Mouse (Mus musculus): Measurements from ENCODE around the gene Syngr1. TPM values are rescaled to one million over a fixed set of nuclear protein-coding genes. Genes with fewer than 3 reads are reported as not detected.
A peak's percentile ranks its signal among the peaks of the same experiment; 100 is the strongest.

Syngr1 gene
- polyA plus RNA-seq, 1 experiment from 2014 or later, result 16.0 TPM

- H3K9me3 ChIP-seq (ENCODE audit: control insufficient read depth, low read length), result no peaks in the 10 kb centered on the region
- H3K36me3 ChIP-seq (ENCODE audit: control insufficient read depth, insufficient read depth, low read length), result no peaks in the 10 kb centered on the region
- H3K4me1 ChIP-seq (ENCODE audit: control insufficient read depth, insufficient read depth, low read length), result peaks cover 29% of the 10 kb centered on the region
- no peak for ATAC-seq
- H3K27ac ChIP-seq (ENCODE audit: low read length), result no peak overlapping the region
- H3K4me2 ChIP-seq (ENCODE audit: low read depth, low read length), result no peak overlapping the region
- H3K9ac ChIP-seq (ENCODE audit: low read depth, low read length), result no peak overlapping the region
- no peak overlapping the region for H3K4me3 ChIP-seq (ENCODE audit: low read length)
- peaks cover 19% of the 10 kb centered on the region for H3K27me3 ChIP-seq (replicated peaks; ENCODE audit: control insufficient read depth, insufficient read depth, low read length)
- 93% methylated on average over 13 of the region's 13 CpGs for WGBS
Observed at GRCm38 (mm10) chr15:80094201-80094600, 3.1 kb downstream of the Syngr1 start.

GRCm38 (mm10) chr15:80095596-80095995 lies 4.5 kb downstream of the Syngr1 start:
- Histone ChIP-seq H3K9ac (ENCODE audit: low read depth, low read length) (no peak overlapping the region), H3K27me3 (replicated peaks; ENCODE audit: control insufficient read depth, insufficient read depth, low read length) (peaks cover 15% of the 10 kb centered on the region), H3K27ac (ENCODE audit: low read length) (no peak overlapping the region; the same call in 1 of the 2 replicates), H3K4me1 (ENCODE audit: control insufficient read depth, insufficient read depth, low read length) (peaks cover 28% of the 10 kb centered on the region), H3K36me3 (ENCODE audit: control insufficient read depth, insufficient read depth, low read length) (no peaks in the 10 kb centered on the region), H3K9me3 (ENCODE audit: control insufficient read depth, low read length) (no peaks in the 10 kb centered on the region), H3K4me2 (ENCODE audit: low read depth, low read length) (no peak overlapping the region), H3K4me3 (ENCODE audit: low read length) (no peak overlapping the region)
- peak; percentile 62 for ATAC-seq
- 55% methylated on average over 1 of the region's 1 CpGs for WGBS

- no peak overlapping the region; the same call in 1 of the 2 replicates for H3K27ac ChIP-seq (ENCODE audit: low read length)
Observed at GRCm38 (mm10) chr15:80096406-80096805, 5.3 kb downstream of the Syngr1 start.

GRCm38 (mm10) chr15:80096946-80097881 lies 6.1 kb downstream of the Syngr1 start:
- WGBS, result 24% methylated on average over 19 of the region's 20 CpGs
- peak overlapping the region; percentile 66 for H3K27ac ChIP-seq (ENCODE audit: low read length)
- peak overlapping the region; percentile 14; the same call in 1 of the 2 replicates for H3K4me2 ChIP-seq (ENCODE audit: low read depth, low read length)
- ATAC-seq, result peak; percentile 77
- peak overlapping the region; percentile 56 for H3K9ac ChIP-seq (ENCODE audit: low read depth, low read length)
- H3K4me1 ChIP-seq (ENCODE audit: control insufficient read depth, insufficient read depth, low read length), result peaks cover 25% of the 10 kb centered on the region
- H3K4me3 ChIP-seq (ENCODE audit: low read length), result no peak overlapping the region
- H3K27me3 ChIP-seq (replicated peaks; ENCODE audit: control insufficient read depth, insufficient read depth, low read length), result peaks cover 8% of the 10 kb centered on the region
- H3K36me3 ChIP-seq (ENCODE audit: control insufficient read depth, insufficient read depth, low read length), result no peaks in the 10 kb centered on the region
- no peaks in the 10 kb centered on the region for H3K9me3 ChIP-seq (ENCODE audit: control insufficient read depth, low read length)

More at GRCm38 (mm10) chr15:80096406-80096805, 5.3 kb downstream of the Syngr1 start:
- no peak overlapping the region for H3K4me3 ChIP-seq (ENCODE audit: low read length)
- H3K4me2 ChIP-seq (ENCODE audit: low read depth, low read length), result no peak overlapping the region
- H3K36me3 ChIP-seq (ENCODE audit: control insufficient read depth, insufficient read depth, low read length), result no peaks in the 10 kb centered on the region
- WGBS, result 78% methylated on average over 10 of the region's 10 CpGs
- peaks cover 13% of the 10 kb centered on the region for H3K27me3 ChIP-seq (replicated peaks; ENCODE audit: control insufficient read depth, insufficient read depth, low read length)
- H3K9ac ChIP-seq (ENCODE audit: low read depth, low read length), result 0 out of 2 replicates have a peak overlapping the region, but pooled peaks have one; percentile 16
- no peaks in the 10 kb centered on the region for H3K9me3 ChIP-seq (ENCODE audit: control insufficient read depth, low read length)
- H3K4me1 ChIP-seq (ENCODE audit: control insufficient read depth, insufficient read depth, low read length), result peaks cover 28% of the 10 kb centered on the region
- no peak for ATAC-seq

GRCm38 (mm10) chr15:80097999-80098461 lies 6.9 kb downstream of the Syngr1 start:
- Histone ChIP-seq H3K9me3 (ENCODE audit: control insufficient read depth, low read length) (no peaks in the 10 kb centered on the region), H3K4me3 (ENCODE audit: low read length) (no peak overlapping the region), H3K27me3 (replicated peaks; ENCODE audit: control insufficient read depth, insufficient read depth, low read length) (no peaks in the 10 kb centered on the region), H3K27ac (ENCODE audit: low read length) (no peak overlapping the region), H3K9ac (ENCODE audit: low read depth, low read length) (no peak overlapping the region), H3K4me2 (ENCODE audit: low read depth, low read length) (no peak overlapping the region; the same call in 1 of the 2 replicates), H3K4me1 (ENCODE audit: control insufficient read depth, insufficient read depth, low read length) (peaks cover 25% of the 10 kb centered on the region; the same call in 1 of the 2 replicates), H3K36me3 (ENCODE audit: control insufficient read depth, insufficient read depth, low read length) (no peaks in the 10 kb centered on the region)
- ATAC-seq, result peak; percentile 47
- WGBS, result 45% methylated on average over 8 of the region's 8 CpGs

- no peak for ATAC-seq
Observed at GRCm38 (mm10) chr15:80098809-80099208, 7.7 kb downstream of the Syngr1 start.

GRCm38 (mm10) chr15:80099477-80099876 lies 8.3 kb downstream of the Syngr1 start:
- Histone ChIP-seq H3K4me1 (ENCODE audit: control insufficient read depth, insufficient read depth, low read length) (peaks cover 25% of the 10 kb centered on the region; the same call in 1 of the 2 replicates), H3K4me2 (ENCODE audit: low read depth, low read length) (no peak overlapping the region), H3K4me3 (ENCODE audit: low read length) (no peak overlapping the region), H3K27me3 (replicated peaks; ENCODE audit: control insufficient read depth, insufficient read depth, low read length) (no peaks in the 10 kb centered on the region), H3K27ac (ENCODE audit: low read length) (no peak overlapping the region), H3K36me3 (ENCODE audit: control insufficient read depth, insufficient read depth, low read length) (no peaks in the 10 kb centered on the region), H3K9ac (ENCODE audit: low read depth, low read length) (no peak overlapping the region), H3K9me3 (ENCODE audit: control insufficient read depth, low read length) (no peaks in the 10 kb centered on the region)
- ATAC-seq, result no peak
- WGBS, result 66% methylated on average over 3 of the region's 3 CpGs

More at GRCm38 (mm10) chr15:80098809-80099208, 7.7 kb downstream of the Syngr1 start:
- 42% methylated on average over 9 of the region's 9 CpGs for WGBS
- Histone ChIP-seq H3K36me3 (ENCODE audit: control insufficient read depth, insufficient read depth, low read length) (no peaks in the 10 kb centered on the region), H3K4me1 (ENCODE audit: control insufficient read depth, insufficient read depth, low read length) (peaks cover 25% of the 10 kb centered on the region; the same call in 1 of the 2 replicates), H3K9me3 (ENCODE audit: control insufficient read depth, low read length) (no peaks in the 10 kb centered on the region), H3K4me3 (ENCODE audit: low read length) (no peak overlapping the region), H3K4me2 (ENCODE audit: low read depth, low read length) (no peak overlapping the region), H3K27ac (ENCODE audit: low read length) (no peak overlapping the region), H3K9ac (ENCODE audit: low read depth, low read length) (peak overlapping the region; percentile 4; the same call in 1 of the 2 replicates), H3K27me3 (replicated peaks; ENCODE audit: control insufficient read depth, insufficient read depth, low read length) (no peaks in the 10 kb centered on the region)

- peaks cover 30% of the 10 kb centered on the region; the same call in 1 of the 2 replicates for H3K4me1 ChIP-seq (ENCODE audit: control insufficient read depth, insufficient read depth, low read length)
- no peak overlapping the region for H3K27ac ChIP-seq (ENCODE audit: low read length)
- H3K4me3 ChIP-seq (ENCODE audit: low read length), result no peak overlapping the region
- ATAC-seq, result no peak
- H3K4me2 ChIP-seq (ENCODE audit: low read depth, low read length), result no peak overlapping the region
- H3K36me3 ChIP-seq (ENCODE audit: control insufficient read depth, insufficient read depth, low read length), result no peaks in the 10 kb centered on the region
- H3K9ac ChIP-seq (ENCODE audit: low read depth, low read length), result no peak overlapping the region
- H3K27me3 ChIP-seq (replicated peaks; ENCODE audit: control insufficient read depth, insufficient read depth, low read length), result no peaks in the 10 kb centered on the region
- no peaks in the 10 kb centered on the region for H3K9me3 ChIP-seq (ENCODE audit: control insufficient read depth, low read length)
- 85% methylated on average over 3 of the region's 3 CpGs for WGBS
Observed at GRCm38 (mm10) chr15:80100196-80100595, 9.1 kb downstream of the Syngr1 start.

GRCm38 (mm10) chr15:80100871-80101270 lies 9.7 kb downstream of the Syngr1 start:
- WGBS, result 77% methylated on average over 10 of the region's 10 CpGs
- ATAC-seq, result no peak

More at GRCm38 (mm10) chr15:80100871-80101270, 9.7 kb downstream of the Syngr1 start:
- no peak overlapping the region for H3K27ac ChIP-seq (ENCODE audit: low read length)
- no peak overlapping the region for H3K4me2 ChIP-seq (ENCODE audit: low read depth, low read length)
- H3K9me3 ChIP-seq (ENCODE audit: control insufficient read depth, low read length), result no peaks in the 10 kb centered on the region
- no peaks in the 10 kb centered on the region for H3K27me3 ChIP-seq (replicated peaks; ENCODE audit: control insufficient read depth, insufficient read depth, low read length)
- peaks cover 35% of the 10 kb centered on the region; the same call in 1 of the 2 replicates for H3K4me1 ChIP-seq (ENCODE audit: control insufficient read depth, insufficient read depth, low read length)
- no peak overlapping the region for H3K9ac ChIP-seq (ENCODE audit: low read depth, low read length)
- no peaks in the 10 kb centered on the region for H3K36me3 ChIP-seq (ENCODE audit: control insufficient read depth, insufficient read depth, low read length)
- no peak overlapping the region for H3K4me3 ChIP-seq (ENCODE audit: low read length)
